Mouse (Mus musculus) 416B (cell line): ENCODE measurements at regions not wholly inside any gene's neighbourhood (a gene's known extent, or its start where the extent isn't known, plus 50 kb on each side); places are given as distances from the start of the nearest gene placed in this dataset.
A peak's percentile ranks its signal among the peaks of the same experiment; 100 is the strongest.

Experiments
- DNase-seq: peaks from one replicate; pipeline ENCODE4 v3.0.0; 2011; ENCODE audit warnings: low read depth

- no peak for DNase-seq
Measured at GRCm38 (mm10) chr16:66257921-66258320, 442.9 kb downstream of the Vgll3 start.

DNA sequence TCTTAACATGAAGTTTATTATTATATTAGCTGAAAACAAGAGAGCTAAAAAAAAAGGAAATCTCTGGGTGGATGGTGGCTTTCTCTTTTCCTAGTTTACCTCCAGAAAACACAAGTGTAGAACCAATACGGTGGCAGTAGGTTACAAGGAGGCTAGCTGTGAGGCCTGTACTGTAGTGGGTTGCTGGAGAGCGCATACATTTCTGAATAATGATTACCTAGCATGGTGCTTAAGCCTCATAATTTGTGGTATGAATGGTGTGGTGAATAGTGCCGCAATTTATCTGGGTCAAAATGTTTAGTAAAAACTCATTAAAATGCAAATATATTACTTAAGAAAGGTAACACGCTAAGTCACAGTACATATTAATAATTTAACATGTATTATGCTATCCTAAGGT lies 453.9 kb downstream of the Vgll3 start:
- no peak for DNase-seq

DNA sequence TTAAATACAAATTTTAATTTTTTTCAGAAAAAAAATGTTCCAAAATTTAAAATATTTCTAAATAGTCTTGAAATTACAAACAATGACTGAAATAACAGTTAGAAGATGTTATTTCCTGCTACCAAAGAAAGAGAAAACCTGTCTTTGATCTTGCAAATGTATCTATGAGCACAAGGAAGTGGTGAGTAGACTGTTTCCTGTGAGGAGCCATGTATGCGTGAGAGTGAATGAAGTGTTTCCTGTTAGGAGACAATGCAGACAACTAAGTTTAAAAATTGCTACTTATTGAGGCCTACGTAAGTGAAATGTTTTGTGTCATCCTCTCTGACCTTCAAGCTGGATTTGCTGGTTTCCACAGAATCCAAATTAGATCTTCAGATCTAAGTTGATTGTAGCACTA lies 461.6 kb downstream of the Vgll3 start:
- peak; percentile 44 for DNase-seq
